Mouse (Mus musculus): ENCODE measurements around the gene Naa10. TPM values are rescaled to one million over a fixed set of nuclear protein-coding genes. Genes with fewer than 3 reads are reported as not detected.

Naa10 gene
- polyA plus RNA-seq, 1 experiment = 174 TPM

- peaks cover 97% of the 10 kb centered on the region for H3K36me3 ChIP-seq (replicated peaks; ENCODE audit: low read length)
These were observed 30.9 kb upstream of the Naa10 start for GRCm38 (mm10) chrX:73952603-73953002.

GRCm38 (mm10) chrX:73949341-73949740 lies 27.6 kb upstream of the Naa10 start:
- Histone ChIP-seq H3K27me3 (replicated peaks) (peaks cover 37% of the 10 kb centered on the region), H3K36me3 (replicated peaks; ENCODE audit: low read length) (peaks cover 99% of the 10 kb centered on the region), H3K4me1 (peaks cover 40% of the 10 kb centered on the region), H3K9me3 (no peaks in the 10 kb centered on the region), H3K4me3 (replicated peaks) (peak overlapping the region; percentile 46)
- TF ChIP-seq GATA1 (IDR thresholded peaks at IDR 0.05; ENCODE audit: borderline replicate concordance, low read length) = no peak
- no peak for TF ChIP-seq FLI1 (IDR thresholded peaks at IDR 0.05; ENCODE audit: low read length)

More at GRCm38 (mm10) chrX:73952603-73953002, 30.9 kb upstream of the Naa10 start:
- Histone ChIP-seq H3K9me3 (no peaks in the 10 kb centered on the region), H3K27me3 (replicated peaks) (peaks cover 38% of the 10 kb centered on the region), H3K4me3 (replicated peaks) (no peak overlapping the region), H3K4me1 (peaks cover 30% of the 10 kb centered on the region)
- TF ChIP-seq GATA1 (IDR thresholded peaks at IDR 0.05; ENCODE audit: borderline replicate concordance, low read length) (no peak), FLI1 (IDR thresholded peaks at IDR 0.05; ENCODE audit: low read length) (no peak)

- H3K4me3 ChIP-seq (replicated peaks) = peak overlapping the region; percentile 29
- TF ChIP-seq FLI1 (IDR thresholded peaks at IDR 0.05; ENCODE audit: low read length) (no peak), GATA1 (IDR thresholded peaks at IDR 0.05; ENCODE audit: borderline replicate concordance, low read length) (no peak)
- peaks cover 40% of the 10 kb centered on the region for H3K4me1 ChIP-seq
- H3K9me3 ChIP-seq = no peaks in the 10 kb centered on the region
- H3K36me3 ChIP-seq (replicated peaks; ENCODE audit: low read length) = peaks cover 99% of the 10 kb centered on the region
- peaks cover 37% of the 10 kb centered on the region for H3K27me3 ChIP-seq (replicated peaks)
These were observed 26.9 kb upstream of the Naa10 start for GRCm38 (mm10) chrX:73948647-73949046.

- Histone ChIP-seq H3K4me3 (replicated peaks) (no peak overlapping the region), H3K4me1 (peaks cover 43% of the 10 kb centered on the region), H3K9me3 (no peaks in the 10 kb centered on the region), H3K36me3 (replicated peaks; ENCODE audit: low read length) (peaks cover 99% of the 10 kb centered on the region), H3K27me3 (replicated peaks) (peaks cover 31% of the 10 kb centered on the region)
- TF ChIP-seq FLI1 (IDR thresholded peaks at IDR 0.05; ENCODE audit: low read length) (no peak), GATA1 (IDR thresholded peaks at IDR 0.05; ENCODE audit: borderline replicate concordance, low read length) (no peak)
These were observed 25.2 kb upstream of the Naa10 start for GRCm38 (mm10) chrX:73946896-73947295.

GRCm38 (mm10) chrX:73942294-73942693 lies 20.6 kb upstream of the Naa10 start:
- H3K4me3 ChIP-seq (replicated peaks) = no peak overlapping the region
- peaks cover 8% of the 10 kb centered on the region for H3K27me3 ChIP-seq (replicated peaks)
- H3K9me3 ChIP-seq = no peaks in the 10 kb centered on the region
- peaks cover 66% of the 10 kb centered on the region for H3K36me3 ChIP-seq (replicated peaks; ENCODE audit: low read length)
- no peak for TF ChIP-seq GATA1 (IDR thresholded peaks at IDR 0.05; ENCODE audit: borderline replicate concordance, low read length)
- no peak for TF ChIP-seq FLI1 (IDR thresholded peaks at IDR 0.05; ENCODE audit: low read length)
- peaks cover 18% of the 10 kb centered on the region for H3K4me1 ChIP-seq

- TF ChIP-seq GATA1 (IDR thresholded peaks at IDR 0.05; ENCODE audit: borderline replicate concordance, low read length) = no peak
- no peak for TF ChIP-seq FLI1 (IDR thresholded peaks at IDR 0.05; ENCODE audit: low read length)
- peaks cover 8% of the 10 kb centered on the region for H3K27me3 ChIP-seq (replicated peaks)
- H3K4me3 ChIP-seq (replicated peaks) = no peak overlapping the region
- peaks cover 13% of the 10 kb centered on the region for H3K4me1 ChIP-seq
- H3K36me3 ChIP-seq (replicated peaks; ENCODE audit: low read length) = peaks cover 61% of the 10 kb centered on the region
- H3K9me3 ChIP-seq = no peaks in the 10 kb centered on the region
These were observed 20.1 kb upstream of the Naa10 start for GRCm38 (mm10) chrX:73941860-73942259.

GRCm38 (mm10) chrX:73931871-73932270 lies 10.1 kb upstream of the Naa10 start:
- TF ChIP-seq FLI1 (IDR thresholded peaks at IDR 0.05; ENCODE audit: low read length) (no peak), GATA1 (IDR thresholded peaks at IDR 0.05; ENCODE audit: borderline replicate concordance, low read length) (no peak)
- Histone ChIP-seq H3K27me3 (replicated peaks) (peaks cover 15% of the 10 kb centered on the region), H3K36me3 (replicated peaks; ENCODE audit: low read length) (peaks cover 27% of the 10 kb centered on the region), H3K9me3 (no peaks in the 10 kb centered on the region), H3K4me1 (peaks cover 30% of the 10 kb centered on the region), H3K4me3 (replicated peaks) (no peak overlapping the region)

DNA sequence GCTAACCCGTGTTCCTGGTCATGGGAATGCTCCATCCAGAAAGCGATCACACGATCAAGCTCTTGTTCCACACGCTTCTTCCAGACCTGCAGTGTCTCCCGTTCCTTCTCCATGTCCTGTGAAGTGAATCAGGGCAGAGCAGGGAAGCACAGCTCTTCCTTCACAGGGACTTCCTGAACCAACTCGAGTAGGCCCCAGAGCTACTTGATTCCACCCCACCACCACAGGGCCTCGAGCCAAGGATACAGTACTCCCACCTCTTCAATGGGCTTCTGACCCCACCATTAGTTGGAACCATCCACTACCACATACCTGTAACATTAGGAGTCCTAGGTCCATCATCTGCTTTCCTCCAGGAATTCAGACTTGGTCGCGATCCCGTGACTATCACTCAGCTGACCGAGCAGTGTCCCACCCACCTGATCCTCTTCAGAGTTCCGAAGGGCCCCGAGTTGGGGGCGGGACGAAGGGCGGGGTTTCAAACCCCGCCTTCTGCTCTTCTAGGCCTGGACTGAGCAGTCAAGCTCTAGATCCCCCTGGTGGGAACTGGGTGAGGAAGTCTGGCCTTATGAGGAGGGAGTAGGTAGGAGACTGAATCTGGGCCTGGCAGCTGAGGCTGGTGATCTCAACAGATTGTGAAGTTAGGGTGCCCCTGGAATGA lies 8.8 kb upstream of the Naa10 start, which contains the start of gene Renbp:
Gene Renbp (minus strand): TSS at position 449 of the 661 bp plus-strand sequence.
- peak within 1 kb of the TSS; percentile 91 for H3K4me3 ChIP-seq (replicated peaks)
- peaks cover 30% of the 10 kb centered on the region for H3K4me1 ChIP-seq
- H3K9me3 ChIP-seq = no peaks in the 10 kb centered on the region
- peaks cover 36% of the 10 kb centered on the region for H3K36me3 ChIP-seq (replicated peaks; ENCODE audit: low read length)
- TF ChIP-seq GATA1 (IDR thresholded peaks at IDR 0.05; ENCODE audit: borderline replicate concordance, low read length) = no peak
- TF ChIP-seq FLI1 (IDR thresholded peaks at IDR 0.05; ENCODE audit: low read length) = no peak
- H3K27me3 ChIP-seq (replicated peaks) = peaks cover 20% of the 10 kb centered on the region

GRCm38 (mm10) chrX:73922550-73922882 lies 772 bp upstream of the Naa10 start:
- H3K36me3 ChIP-seq (replicated peaks; ENCODE audit: low read length) = peaks cover 46% of the 10 kb centered on the region
- peak overlapping the region; percentile 95 for H3K4me3 ChIP-seq (replicated peaks)
- TF ChIP-seq FLI1 (IDR thresholded peaks at IDR 0.05; ENCODE audit: low read length) = no peak
- TF ChIP-seq GATA1 (IDR thresholded peaks at IDR 0.05; ENCODE audit: borderline replicate concordance, low read length) = no peak
- peaks cover 11% of the 10 kb centered on the region; the same call in 1 of the 2 replicates for H3K9me3 ChIP-seq
- peaks cover 31% of the 10 kb centered on the region for H3K4me1 ChIP-seq
- peaks cover 20% of the 10 kb centered on the region for H3K27me3 ChIP-seq (replicated peaks)

DNA sequence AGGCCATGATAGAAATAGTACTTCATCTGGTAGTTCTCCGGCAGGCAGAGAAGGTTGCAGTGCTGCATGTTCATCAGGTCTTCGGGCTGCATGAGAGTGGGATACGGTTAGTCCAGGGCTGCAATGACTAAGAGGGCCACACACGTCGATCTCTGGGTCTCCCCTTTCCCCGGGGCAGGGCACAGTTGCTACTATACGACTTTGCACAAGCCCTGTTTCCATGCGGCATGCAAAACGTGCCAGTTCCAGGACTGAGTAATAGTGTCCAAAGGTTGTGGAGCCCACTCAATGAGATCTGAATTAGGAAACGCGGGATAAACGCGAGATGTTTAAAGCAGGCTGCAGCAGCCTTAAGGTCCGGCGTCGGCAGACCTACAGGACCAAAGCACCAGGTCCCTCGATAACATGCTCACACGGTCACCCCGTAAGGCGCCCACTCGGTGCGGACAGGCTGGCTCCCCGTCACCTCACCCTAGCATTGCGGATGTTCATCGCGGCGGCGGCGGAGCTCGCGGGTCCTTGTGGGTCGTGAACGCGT lies 390 bp downstream of the Naa10 start:
- Histone ChIP-seq H3K27me3 (replicated peaks) (peaks cover 23% of the 10 kb centered on the region), H3K36me3 (replicated peaks; ENCODE audit: low read length) (peaks cover 48% of the 10 kb centered on the region), H3K4me3 (replicated peaks) (peak overlapping the region; percentile 95), H3K4me1 (peaks cover 38% of the 10 kb centered on the region), H3K9me3 (peaks cover 11% of the 10 kb centered on the region; the same call in 1 of the 2 replicates)
- TF ChIP-seq FLI1 (IDR thresholded peaks at IDR 0.05; ENCODE audit: low read length) = no peak
- TF ChIP-seq GATA1 (IDR thresholded peaks at IDR 0.05; ENCODE audit: borderline replicate concordance, low read length) = no peak
